Mouse (Mus musculus) stomach, postnatal 0 days (tissue): ENCODE measurements around the gene Col6a6. TPM values are rescaled to one million over a fixed set of nuclear protein-coding genes. Genes with fewer than 3 reads are reported as not detected.

Experiments used
- ATAC-seq: fragments of 200-750 bp; cut with Nextera tagmentation; 2 replicates; pipeline ENCODE4 v1.8.0; 2017; ENCODE audit not compliant: low FRiP score, low TSS enrichment
- DNase-seq: peaks from one replicate; pipeline ENCODE4 v3.0.0-alpha.2; 2016; ENCODE audit warnings: low spot score
- H3K27ac ChIP-seq: fragments of 300-500 bp; sonication (generic); replicated peaks from 2 replicates; pipeline ENCODE4 v1.5.1; 2014; ENCODE audit warnings: mild to moderate bottlenecking, control low read depth
- H3K27me3 ChIP-seq: fragments of 300-500 bp; sonication (generic); 2 replicates; pipeline ENCODE4 v1.6.1; 2014; ENCODE audit warnings: low read length; ENCODE audit not compliant: control insufficient read depth, insufficient read depth
- H3K36me3 ChIP-seq: fragments of 300-500 bp; sonication (generic); 2 replicates; pipeline ENCODE4 v1.6.1; 2014; ENCODE audit warnings: low read length, mixed read lengths; ENCODE audit not compliant: control insufficient read depth, insufficient read depth
- H3K4me1 ChIP-seq: fragments of 300-500 bp; sonication (generic); replicated peaks from 2 replicates; pipeline ENCODE4 v1.6.1; 2014; ENCODE audit warnings: antibody characterized with exemption; ENCODE audit not compliant: control insufficient read depth, insufficient read depth
- H3K4me2 ChIP-seq: fragments of 300-500 bp; sonication (generic); replicated peaks from 2 replicates; pipeline ENCODE4 v1.6.1; 2014; ENCODE audit warnings: low read depth, mild to moderate bottlenecking, control low read depth, moderate library complexity
- H3K4me3 ChIP-seq: fragments of 300-500 bp; sonication (generic); 2 replicates; pipeline ENCODE4 v1.5.1; 2014; ENCODE audit warnings: low read depth, low read length, control low read depth
- H3K9ac ChIP-seq: fragments of 300-500 bp; sonication (generic); 2 replicates; pipeline ENCODE4 v1.6.1; 2014; ENCODE audit warnings: mild to moderate bottlenecking, low read length, control low read depth, mixed read lengths
- H3K9me3 ChIP-seq: fragments of 300-500 bp; sonication (generic); 2 replicates; pipeline ENCODE4 v1.6.1; 2016; ENCODE audit warnings: low read length; ENCODE audit not compliant: control insufficient read depth
- CTCF ChIP-seq: IDR thresholded peaks from 2 replicates; pipeline ENCODE4 v1.5.1; 2016; ENCODE audit warnings: antibody characterized with exemption, low read depth, mild to moderate bottlenecking, moderate library complexity
- EP300 ChIP-seq: optimal IDR thresholded peaks from 2 replicates; pipeline ENCODE3; 2016; ENCODE audit warnings: antibody characterized with exemption
- WGBS: fragments of 180-500 bp; shearing (Covaris S2); extraction: QIAGEN DNeasy Blood & Tissue Kit; methylation state at CpG from one replicate; pipeline ENCODE4 v1.1.7; 2014; 5-methylcytosine and 5-hydroxymethylcytosine counted together
- polyA plus RNA-seq: library from polyadenylated mRNA; unstranded; fragments of >200 nt; fragmentation: Nextera tagmentation; extraction: Ambion mirVana; gene quantifications from 2 replicates; pipeline ENCODE4 v1.2.1, GENCODE M21; 2015

Gene Col6a6
- polyA plus RNA-seq, 1 experiment from 2014 or later = 0.18 TPM

GRCm38 (mm10) chr9:105814436-105814835 is 13.5 kb downstream of the Col6a6 start:
- TF ChIP-seq CTCF (no peak), EP300 (no peak)
- no peak overlapping the region for H3K9ac ChIP-seq
- H3K9me3 ChIP-seq = no peaks in the 10 kb centered on the region
- H3K4me1 ChIP-seq = no peaks in the 10 kb centered on the region
- H3K27ac ChIP-seq = no peak overlapping the region
- ATAC-seq (no peak), DNase-seq (no peak)
- no peaks in the 10 kb centered on the region for H3K36me3 ChIP-seq
- no peaks in the 10 kb centered on the region for H3K27me3 ChIP-seq
- no peak overlapping the region for H3K4me3 ChIP-seq
- no peak overlapping the region for H3K4me2 ChIP-seq
- 81% methylated on average over 5 of the region's 5 CpGs for WGBS

- TF ChIP-seq EP300 = no peak
- TF ChIP-seq CTCF = no peak
- WGBS = 60% methylated on average over 7 of the region's 7 CpGs
- DNase-seq = no peak
- H3K27ac ChIP-seq = no peak overlapping the region
- H3K4me3 ChIP-seq = no peak overlapping the region
- no peaks in the 10 kb centered on the region for H3K9me3 ChIP-seq
- H3K27me3 ChIP-seq = no peaks in the 10 kb centered on the region
- no peaks in the 10 kb centered on the region for H3K4me1 ChIP-seq
- no peak overlapping the region for H3K4me2 ChIP-seq
- no peaks in the 10 kb centered on the region for H3K36me3 ChIP-seq
- no peak for ATAC-seq
- no peak overlapping the region for H3K9ac ChIP-seq
Observed at GRCm38 (mm10) chr9:105811458-105811857, 16.5 kb downstream of the Col6a6 start.

GRCm38 (mm10) chr9:105808920-105809505 is 18.9 kb downstream of the Col6a6 start:
- H3K4me3 ChIP-seq = no peak overlapping the region
- no peak for ATAC-seq

GRCm38 (mm10) chr9:105803416-105803815 is 24.5 kb downstream of the Col6a6 start:
- Histone ChIP-seq H3K9ac (no peak overlapping the region), H3K4me2 (no peak overlapping the region), H3K36me3 (no peaks in the 10 kb centered on the region), H3K27ac (no peak overlapping the region), H3K27me3 (no peaks in the 10 kb centered on the region), H3K4me1 (no peaks in the 10 kb centered on the region), H3K4me3 (no peak overlapping the region), H3K9me3 (no peaks in the 10 kb centered on the region)
- DNase-seq (no peak), ATAC-seq (no peak)
- TF ChIP-seq EP300 (no peak), CTCF (no peak)
- WGBS = 81% methylated on average over 8 of the region's 8 CpGs

More at GRCm38 (mm10) chr9:105808920-105809505, 18.9 kb downstream of the Col6a6 start:
- no peak for TF ChIP-seq EP300
- TF ChIP-seq CTCF = no peak
- no peak overlapping the region for H3K4me2 ChIP-seq
- H3K36me3 ChIP-seq = no peaks in the 10 kb centered on the region
- no peak overlapping the region for H3K27ac ChIP-seq
- H3K4me1 ChIP-seq = no peaks in the 10 kb centered on the region
- no peak for DNase-seq
- no peak overlapping the region for H3K9ac ChIP-seq
- no peaks in the 10 kb centered on the region for H3K27me3 ChIP-seq
- WGBS = 69% methylated on average over 17 of the region's 17 CpGs
- H3K9me3 ChIP-seq = no peaks in the 10 kb centered on the region

GRCm38 (mm10) chr9:105801463-105801862 is 26.5 kb downstream of the Col6a6 start:
- H3K4me1 ChIP-seq = no peaks in the 10 kb centered on the region
- TF ChIP-seq EP300 (no peak), CTCF (no peak)
- DNase-seq (no peak), ATAC-seq (no peak)
- H3K9me3 ChIP-seq = no peaks in the 10 kb centered on the region
- no peak overlapping the region for H3K4me2 ChIP-seq
- no peaks in the 10 kb centered on the region for H3K36me3 ChIP-seq
- no peaks in the 10 kb centered on the region for H3K27me3 ChIP-seq
- no peak overlapping the region for H3K4me3 ChIP-seq
- no peak overlapping the region for H3K9ac ChIP-seq
- H3K27ac ChIP-seq = no peak overlapping the region
- WGBS = 72% methylated on average over 5 of the region's 5 CpGs

- Histone ChIP-seq H3K9ac (no peak overlapping the region), H3K9me3 (no peaks in the 10 kb centered on the region), H3K36me3 (no peaks in the 10 kb centered on the region), H3K27ac (no peak overlapping the region), H3K4me3 (no peak overlapping the region), H3K4me1 (peaks cover 5% of the 10 kb centered on the region; the same call in 1 of the 2 replicates), H3K27me3 (no peaks in the 10 kb centered on the region), H3K4me2 (no peak overlapping the region)
- ATAC-seq (no peak), DNase-seq (no peak)
- no peak for TF ChIP-seq CTCF
- TF ChIP-seq EP300 = no peak
- 88% methylated on average over 5 of the region's 5 CpGs for WGBS
Observed at GRCm38 (mm10) chr9:105800286-105800685, 27.7 kb downstream of the Col6a6 start.
